Mouse (Mus musculus) CH12.LX (cell line): ENCODE results near the gene Gm19345.

Source experiments
- CHD1 ChIP-seq: IDR thresholded peaks from 2 replicates; pipeline ENCODE4 v1.6.1; 2012; ENCODE audit warnings: low read depth, low read length, improper control_type of control experiment, inconsistent platforms
- CTCF ChIP-seq, 2 experiments: IDR thresholded peaks in 1 of 2; conservative IDR thresholded peaks in 1 of 2; 2 replicates each; pipeline ENCODE4 v1.5.1; 2011 to 2012; ENCODE audit warnings: low read depth in 2 of 2, low read length in 2 of 2, improper control_type of control experiment in 1 of 2, inconsistent platforms in 1 of 2, mild to moderate bottlenecking in 1 of 2, moderate library complexity in 1 of 2
- EP300 ChIP-seq: IDR thresholded peaks from 2 replicates; pipeline ENCODE4 v1.6.1; 2011; ENCODE audit warnings: low read length, improper control_type of control experiment
- JUND ChIP-seq: conservative IDR thresholded peaks from 2 replicates; pipeline ENCODE4 v1.6.1; 2011; ENCODE audit warnings: low read depth, low read length, improper control_type of control experiment
- KAT2A ChIP-seq: IDR thresholded peaks from 2 replicates; pipeline ENCODE4 v1.6.1; 2012; ENCODE audit warnings: low read length, improper control_type of control experiment, inconsistent platforms; ENCODE audit not compliant: insufficient replicate concordance
- MAFK ChIP-seq: IDR thresholded peaks from 2 replicates; pipeline ENCODE4 v1.6.1; 2011; ENCODE audit warnings: low read length, improper control_type of control experiment; ENCODE audit not compliant: insufficient replicate concordance
- MYC ChIP-seq: IDR thresholded peaks from 2 replicates; pipeline ENCODE4 v1.6.1; 2011; ENCODE audit warnings: low read depth, mild to moderate bottlenecking, improper control_type of control experiment, low read length
- POLR2A ChIP-seq: IDR thresholded peaks from 2 replicates; pipeline ENCODE4 v1.6.1; 2011; ENCODE audit warnings: low read depth, mild to moderate bottlenecking, improper control_type of control experiment, low read length
- TBP ChIP-seq: conservative IDR thresholded peaks from 2 replicates; pipeline ENCODE4 v1.6.1; 2011; ENCODE audit warnings: low read depth, low read length, improper control_type of control experiment
- USF1 ChIP-seq: IDR thresholded peaks from 2 replicates; pipeline ENCODE4 v1.6.1; 2014; ENCODE audit warnings: low read depth, mild to moderate bottlenecking, inconsistent platforms, low read length, improper control_type of control experiment

DNA sequence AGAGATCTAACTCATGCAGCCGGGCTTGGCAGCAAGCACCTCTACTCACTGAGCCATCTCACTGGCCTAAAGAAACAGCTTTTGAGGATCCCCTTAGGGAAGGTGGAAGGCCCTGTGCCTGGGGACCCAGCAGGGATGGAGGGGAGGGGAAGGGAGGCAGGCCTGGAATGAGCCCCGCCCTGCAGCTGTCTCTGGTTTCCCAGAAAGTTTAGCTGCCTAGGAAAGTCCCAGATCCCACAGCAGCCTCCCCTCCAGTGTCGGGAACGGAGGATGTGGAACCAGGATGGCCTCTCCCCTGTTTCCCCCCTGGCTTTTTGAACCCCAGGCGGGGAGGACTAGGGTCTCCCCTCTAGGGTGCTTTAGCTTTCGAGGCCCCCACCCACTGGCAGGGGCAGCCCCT, 25.0 kb upstream of the Gm19345 start:
- TF ChIP-seq POLR2A (no peak), MAFK (no peak), MYC (no peak), KAT2A (no peak), CHD1 (no peak), CTCF (conservative IDR thresholded peaks at IDR 0.05 in 1 of 2, IDR thresholded peaks at IDR 0.05 in 1 of 2; ENCODE audit: low read depth in 2 of 2, low read length in 2 of 2) (no peak), USF1 (no peak), TBP (no peak), EP300 (no peak), JUND (no peak)
